Mouse (Mus musculus): ENCODE data around the gene Pgm2.

Pgm2 gene

GRCm38 (mm10) chr5:64075506-64075905, 17.2 kb upstream of the Pgm2 start:
- DNase-seq (ENCODE audit: low read depth, low spot score): no peak

DNA sequence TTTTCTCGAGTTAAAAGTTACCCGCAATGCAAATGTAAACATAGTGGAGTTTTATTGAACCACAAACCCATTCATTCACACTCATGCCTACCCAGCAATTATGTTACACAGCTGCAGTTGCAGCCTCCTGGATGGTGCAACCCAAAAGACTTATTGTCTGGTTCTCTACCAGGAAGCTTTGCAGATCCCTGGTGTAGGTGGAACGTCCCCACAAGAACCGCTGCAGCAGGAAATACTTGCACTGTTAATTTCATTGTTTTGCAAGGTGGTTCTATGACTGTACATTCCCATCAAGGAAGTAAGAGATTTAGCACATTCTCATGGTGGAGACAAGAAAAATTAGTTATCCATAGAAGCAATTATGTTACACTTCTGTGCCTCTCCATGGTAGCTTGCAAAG, 15.4 kb upstream of the Pgm2 start:
- DNase-seq (ENCODE audit: low read depth, low spot score): no peak

- no peak for DNase-seq (ENCODE audit: low read depth, low spot score)
These were observed 13.8 kb upstream of the Pgm2 start for GRCm38 (mm10) chr5:64078740-64079461.

DNA sequence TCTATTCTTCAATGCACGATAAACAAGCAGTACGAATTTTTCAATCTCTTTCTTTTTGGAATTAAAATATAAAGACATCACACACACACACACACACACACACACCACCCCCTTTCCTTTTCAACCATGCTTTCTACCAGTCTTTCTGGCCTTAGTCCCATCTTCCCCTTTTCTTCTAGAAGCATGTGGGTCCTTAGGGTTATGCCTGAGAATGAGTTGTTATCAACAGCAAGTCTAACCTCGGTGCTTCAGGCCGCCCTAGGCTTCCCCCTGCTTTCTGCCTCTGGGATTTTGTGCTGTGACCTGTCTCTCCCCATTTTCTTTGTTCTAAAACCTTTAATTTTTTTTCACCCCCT, 13.3 kb upstream of the Pgm2 start:
- DNase-seq (ENCODE audit: low read depth, low spot score): no peak

- no peak for DNase-seq (ENCODE audit: low read depth, low spot score)
These were observed 9.0 kb upstream of the Pgm2 start for GRCm38 (mm10) chr5:64083447-64084359.

- no peak for DNase-seq (ENCODE audit: low read depth, low spot score)
These were observed 7.3 kb upstream of the Pgm2 start for GRCm38 (mm10) chr5:64085405-64085804.

GRCm38 (mm10) chr5:64088740-64089139, 4.0 kb upstream of the Pgm2 start:
- no peak for DNase-seq (ENCODE audit: low read depth, low spot score)

GRCm38 (mm10) chr5:64093349-64093871, 660 bp downstream of the Pgm2 start:
- peak; percentile 30 for DNase-seq (ENCODE audit: low read depth, low spot score)

- no peak for DNase-seq (ENCODE audit: low read depth, low spot score)
These were observed 2.7 kb downstream of the Pgm2 start for GRCm38 (mm10) chr5:64095342-64095993.

GRCm38 (mm10) chr5:64101993-64102716, 9.4 kb downstream of the Pgm2 start:
- no peak for DNase-seq (ENCODE audit: low read depth, low spot score)

DNA sequence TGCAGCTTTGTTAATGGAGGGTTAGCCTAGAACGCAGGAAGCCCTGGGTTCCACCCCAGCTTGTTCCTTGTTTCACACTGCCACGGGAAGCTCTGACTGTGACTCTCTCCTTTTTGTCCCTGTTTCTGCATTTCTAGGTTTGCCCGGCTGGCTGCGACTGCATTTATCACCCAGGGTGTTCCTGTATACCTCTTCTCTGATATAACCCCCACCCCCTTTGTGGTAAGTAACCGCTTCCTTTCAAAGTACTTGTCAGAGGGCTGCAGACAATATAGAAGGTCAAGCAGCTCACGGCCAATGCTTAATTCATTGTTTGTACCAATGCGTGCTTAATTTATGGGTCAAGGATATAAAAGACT, 9.9 kb downstream of the Pgm2 start:
- no peak for DNase-seq (ENCODE audit: low read depth, low spot score)

DNA sequence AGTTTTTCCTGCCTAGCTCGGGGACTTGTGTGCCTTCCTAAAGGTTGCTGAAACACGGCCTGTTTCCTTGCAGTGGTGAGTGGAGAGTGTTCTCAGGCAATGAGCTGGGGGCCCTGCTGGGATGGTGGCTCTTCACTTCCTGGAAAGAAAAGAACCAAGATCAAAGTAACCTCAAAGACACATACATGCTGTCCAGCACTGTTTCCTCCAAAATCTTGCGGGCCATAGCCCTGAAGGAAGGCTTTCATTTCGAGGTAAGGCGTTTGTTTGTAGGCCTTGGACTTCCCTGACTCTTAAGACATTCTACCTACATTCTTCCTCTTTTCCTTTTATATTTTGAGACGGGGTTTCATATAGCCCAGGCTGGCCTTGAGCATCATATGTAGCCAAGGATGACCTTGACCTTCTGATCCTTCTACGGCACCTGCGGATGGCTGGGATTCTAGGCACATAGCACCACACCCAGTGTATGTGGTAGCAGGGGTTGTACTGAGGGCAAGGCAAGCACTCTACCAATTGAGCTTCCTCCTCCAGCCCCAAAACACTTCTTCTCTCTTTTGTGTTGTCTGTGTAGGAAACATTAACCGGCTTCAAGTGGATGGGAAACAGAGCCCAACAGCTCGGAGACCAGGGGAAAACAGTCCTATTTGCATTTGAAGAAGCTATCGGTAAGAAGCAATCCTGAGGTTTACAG, 15.0 kb downstream of the Pgm2 start:
- no peak for DNase-seq (ENCODE audit: low read depth, low spot score)

DNA sequence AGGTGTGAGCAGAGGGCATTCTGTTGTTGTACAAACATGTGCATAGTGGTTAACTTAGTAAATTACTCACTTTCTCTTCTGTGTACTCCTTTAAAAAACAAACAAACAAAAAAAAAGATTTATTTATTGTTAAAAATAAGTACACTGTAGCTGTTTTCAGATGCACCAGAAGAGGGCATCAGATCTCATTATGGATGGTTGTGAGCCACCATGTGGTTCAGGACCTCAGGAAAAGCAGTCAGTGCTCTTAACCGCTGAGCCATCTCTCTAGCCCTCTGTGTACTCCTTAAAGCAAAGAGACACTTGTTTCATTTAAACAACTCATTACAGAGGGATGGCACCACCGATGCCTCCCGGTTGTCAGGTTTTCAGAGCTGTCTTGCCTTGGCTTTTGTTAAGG, 16.5 kb downstream of the Pgm2 start:
- peak; percentile 43 for DNase-seq (ENCODE audit: low read depth, low spot score)

DNA sequence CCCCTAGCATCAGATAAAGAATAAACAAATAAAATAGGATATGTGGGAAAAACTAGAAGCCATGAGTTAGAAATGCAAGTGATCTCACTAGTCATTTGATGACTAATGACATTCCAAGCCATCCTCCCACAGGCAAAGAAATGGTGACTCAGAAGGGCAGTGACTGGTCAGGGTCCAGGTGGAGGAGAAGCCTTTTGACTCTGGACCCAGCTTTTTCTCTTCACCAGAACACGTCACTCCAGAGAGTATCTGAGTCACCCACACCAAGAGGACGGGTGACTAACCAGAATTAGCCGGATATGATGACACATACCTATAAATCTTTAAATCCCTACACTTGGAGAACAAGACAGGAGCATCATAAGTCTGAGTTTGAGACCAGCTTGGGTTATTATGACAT, 19.6 kb downstream of the Pgm2 start:
- DNase-seq (ENCODE audit: low read depth, low spot score): peak; percentile 54

DNA sequence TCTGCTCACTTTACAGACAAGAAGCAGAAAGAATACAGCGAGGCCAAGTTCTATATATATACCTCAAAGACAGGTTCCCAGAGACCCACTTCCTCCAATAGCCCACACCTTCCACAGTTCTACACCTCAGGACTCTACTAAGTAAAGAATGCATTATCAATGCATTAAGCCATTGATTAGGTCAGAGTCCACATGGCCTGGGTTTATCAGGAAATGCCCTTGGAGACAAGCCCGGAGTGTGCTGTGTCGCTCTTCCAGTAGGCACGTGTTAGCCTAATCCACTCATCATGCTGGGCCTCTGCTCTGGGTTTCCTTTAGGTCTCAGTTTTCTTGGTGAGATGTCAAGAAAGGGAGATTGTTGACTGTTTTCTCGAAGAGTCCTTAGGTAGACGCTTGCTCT, 21.5 kb downstream of the Pgm2 start:
- DNase-seq (ENCODE audit: low read depth, low spot score): no peak

- DNase-seq (ENCODE audit: low read depth, low spot score): no peak
These were observed 24.4 kb downstream of the Pgm2 start for GRCm38 (mm10) chr5:64117191-64117590.

DNA sequence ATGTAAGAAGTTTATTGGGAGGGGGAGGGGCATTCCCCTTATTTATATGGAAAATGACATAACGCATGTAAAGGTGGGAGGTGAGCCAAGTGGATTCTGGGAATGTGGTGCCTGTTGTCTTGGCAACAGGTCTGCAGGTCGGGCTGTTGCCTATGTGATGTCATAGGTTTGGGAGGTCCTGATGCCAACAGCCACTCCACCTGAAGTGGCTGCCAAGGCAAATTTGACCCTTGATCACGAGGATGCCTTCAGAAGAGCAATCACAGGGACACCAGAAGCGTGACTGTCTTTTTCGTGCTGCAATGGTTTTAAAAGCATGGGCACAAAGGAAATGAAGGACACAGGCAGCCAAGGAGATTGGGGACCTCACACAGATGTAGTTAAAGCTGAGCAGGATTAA, 33.0 kb downstream of the Pgm2 start:
- no peak for DNase-seq (ENCODE audit: low read depth, low spot score)

GRCm38 (mm10) chr5:64131550-64131949, 38.8 kb downstream of the Pgm2 start:
- DNase-seq (ENCODE audit: low read depth, low spot score): no peak

- DNase-seq (ENCODE audit: low read depth, low spot score): no peak
These were observed 41.2 kb downstream of the Pgm2 start for GRCm38 (mm10) chr5:64133901-64134300.

GRCm38 (mm10) chr5:64136325-64136724, 43.6 kb downstream of the Pgm2 start:
- DNase-seq (ENCODE audit: low read depth, low spot score): peak; percentile 34

GRCm38 (mm10) chr5:64140202-64140601, 47.5 kb downstream of the Pgm2 start:
- no peak for DNase-seq (ENCODE audit: low read depth, low spot score)
